Mouse (Mus musculus) kidney, embryonic 16.5 days (tissue): Measurements from ENCODE around the gene Klf7. TPM values are rescaled to one million over a fixed set of nuclear protein-coding genes. Genes with fewer than 3 reads are reported as not detected.
"Not testable (repeated sequence)": the region's sequence is repeated elsewhere in the genome, so short reads cannot be mapped to it uniquely, and the experiment has no call there.

Source experiments
- ATAC-seq: fragments of 200-750 bp; cut with Nextera tagmentation; 2 replicates; pipeline ENCODE4 v1.8.0; 2017; ENCODE audit warnings: moderate TSS enrichment; ENCODE audit not compliant: low FRiP score, low TSS enrichment
- H3K27ac ChIP-seq: fragments of 300-500 bp; sonication (generic); 2 replicates; pipeline ENCODE4 v1.5.1; 2014; ENCODE audit warnings: low read length
- H3K27me3 ChIP-seq: fragments of 300-500 bp; sonication (generic); 2 replicates; pipeline ENCODE4 v1.6.1; 2014; ENCODE audit warnings: low read length, control low read depth, mixed read lengths; ENCODE audit not compliant: insufficient read depth
- H3K36me3 ChIP-seq: fragments of 300-500 bp; sonication (generic); 2 replicates; pipeline ENCODE4 v1.6.1; 2014; ENCODE audit warnings: low read length, control low read depth, mixed read lengths; ENCODE audit not compliant: insufficient read depth
- H3K4me1 ChIP-seq: fragments of 300-500 bp; sonication (generic); 2 replicates; pipeline ENCODE4 v1.6.1; 2014; ENCODE audit warnings: low read length, control low read depth, mixed read lengths; ENCODE audit not compliant: insufficient read depth
- H3K4me2 ChIP-seq: fragments of 300-500 bp; sonication (generic); replicated peaks from 2 replicates; pipeline ENCODE4 v1.6.1; 2014; ENCODE audit warnings: low read depth, low read length
- H3K4me3 ChIP-seq: fragments of 300-500 bp; sonication (generic); 2 replicates; pipeline ENCODE4 v1.5.1; 2014; ENCODE audit warnings: mild to moderate bottlenecking, low read length
- H3K9ac ChIP-seq: fragments of 300-500 bp; sonication (generic); replicated peaks from 2 replicates; pipeline ENCODE4 v1.6.1; 2014; ENCODE audit warnings: low read length
- H3K9me3 ChIP-seq: fragments of 300-500 bp; sonication (generic); 2 replicates; pipeline ENCODE4 v1.6.1; 2016; ENCODE audit warnings: low read length, control low read depth
- WGBS: fragments of 180-500 bp; shearing (Covaris S2); extraction: QIAGEN DNeasy Blood & Tissue Kit; methylation state at CpG from one replicate; pipeline ENCODE4 v1.1.7; 2014; 5-methylcytosine and 5-hydroxymethylcytosine counted together
- polyA plus RNA-seq: library from polyadenylated mRNA; unstranded; fragments of >200 nt; fragmentation: Nextera tagmentation; extraction: Ambion mirVana; gene quantifications from 2 replicates; pipeline ENCODE4 v1.2.1, GENCODE M21; 2015

The Klf7 gene
- polyA plus RNA-seq, 1 experiment from 2014 or later: 23.6 TPM

GRCm38 (mm10) chr1:64120421-64120810, 1.7 kb downstream of the Klf7 start:
- Histone ChIP-seq H3K4me1 (peaks cover 32% of the 10 kb centered on the region), H3K4me3 (peak overlapping the region; percentile 81), H3K36me3 (no peaks in the 10 kb centered on the region), H3K27me3 (no peaks in the 10 kb centered on the region), H3K9ac (peak overlapping the region; percentile 99), H3K27ac (peak overlapping the region; percentile 96), H3K4me2 (peak overlapping the region; percentile 83), H3K9me3 (no peaks in the 10 kb centered on the region)
- under 1% methylated on average over 13 of the region's 13 CpGs for WGBS
- no peak for ATAC-seq

GRCm38 (mm10) chr1:64119851-64120250, 2.2 kb downstream of the Klf7 start:
- peak overlapping the region; percentile 83 for H3K4me2 ChIP-seq
- H3K4me1 ChIP-seq: peaks cover 32% of the 10 kb centered on the region
- H3K27ac ChIP-seq: peak overlapping the region; percentile 96
- no peaks in the 10 kb centered on the region for H3K27me3 ChIP-seq
- no peaks in the 10 kb centered on the region for H3K9me3 ChIP-seq
- H3K36me3 ChIP-seq: no peaks in the 10 kb centered on the region
- peak overlapping the region; percentile 99 for H3K9ac ChIP-seq
- ATAC-seq: no peak
- peak overlapping the region; percentile 81 for H3K4me3 ChIP-seq
- 0% methylated on average over 8 of the region's 8 CpGs for WGBS

- WGBS: 15% methylated on average over 7 of the region's 7 CpGs
- Histone ChIP-seq H3K4me2 (peak overlapping the region; percentile 83), H3K9ac (peak overlapping the region; percentile 99), H3K27ac (peak overlapping the region; percentile 96), H3K36me3 (no peaks in the 10 kb centered on the region), H3K27me3 (no peaks in the 10 kb centered on the region), H3K4me1 (peaks cover 32% of the 10 kb centered on the region), H3K9me3 (no peaks in the 10 kb centered on the region), H3K4me3 (peak overlapping the region; percentile 81)
- no peak for ATAC-seq
Measured at GRCm38 (mm10) chr1:64119358-64119794, 2.7 kb downstream of the Klf7 start.

- WGBS: 34% methylated on average over 6 of the region's 6 CpGs
- H3K9me3 ChIP-seq: no peaks in the 10 kb centered on the region
- peaks cover 32% of the 10 kb centered on the region for H3K4me1 ChIP-seq
- ATAC-seq: no peak
- peak overlapping the region; percentile 81 for H3K4me3 ChIP-seq
- peak overlapping the region; percentile 96 for H3K27ac ChIP-seq
- no peaks in the 10 kb centered on the region for H3K27me3 ChIP-seq
- peak overlapping the region; percentile 83 for H3K4me2 ChIP-seq
- H3K36me3 ChIP-seq: no peaks in the 10 kb centered on the region
- peak overlapping the region; percentile 99 for H3K9ac ChIP-seq
Measured at GRCm38 (mm10) chr1:64118285-64119170, 3.6 kb downstream of the Klf7 start.

GRCm38 (mm10) chr1:64117478-64118284, 4.4 kb downstream of the Klf7 start:
- no peak for ATAC-seq
- Histone ChIP-seq H3K27ac (peak overlapping the region; percentile 11; the same call in 1 of the 2 replicates), H3K9me3 (no peaks in the 10 kb centered on the region), H3K4me1 (peaks cover 28% of the 10 kb centered on the region), H3K4me3 (peak overlapping the region; percentile 2), H3K9ac (peak overlapping the region; percentile 32; the same call in 1 of the 2 replicates), H3K36me3 (no peaks in the 10 kb centered on the region), H3K27me3 (no peaks in the 10 kb centered on the region), H3K4me2 (peak overlapping the region; percentile 83)
- WGBS: 64% methylated on average over 11 of the region's 11 CpGs

GRCm38 (mm10) chr1:64116746-64117455, 5.2 kb downstream of the Klf7 start:
- Histone ChIP-seq H3K9ac (no peak overlapping the region), H3K4me2 (no peak overlapping the region), H3K4me3 (no peak overlapping the region), H3K27me3 (no peaks in the 10 kb centered on the region), H3K9me3 (no peaks in the 10 kb centered on the region), H3K27ac (no peak overlapping the region), H3K36me3 (no peaks in the 10 kb centered on the region), H3K4me1 (peaks cover 23% of the 10 kb centered on the region)
- no peak for ATAC-seq
- WGBS: 70% methylated on average over 6 of the region's 6 CpGs

GRCm38 (mm10) chr1:64114579-64114978, 7.5 kb downstream of the Klf7 start:
- no peaks in the 10 kb centered on the region for H3K36me3 ChIP-seq
- H3K9ac ChIP-seq: no peak overlapping the region
- WGBS: 66% methylated on average over 3 of the region's 3 CpGs
- H3K27me3 ChIP-seq: no peaks in the 10 kb centered on the region
- no peak for ATAC-seq
- no peak overlapping the region for H3K4me2 ChIP-seq
- no peaks in the 10 kb centered on the region for H3K9me3 ChIP-seq
- H3K4me1 ChIP-seq: peaks cover 23% of the 10 kb centered on the region
- H3K27ac ChIP-seq: no peak overlapping the region
- H3K4me3 ChIP-seq: no peak overlapping the region

- not testable (repeated sequence) for ATAC-seq, H3K9ac ChIP-seq, H3K4me3 ChIP-seq, H3K4me2 ChIP-seq, H3K27me3 ChIP-seq, H3K9me3 ChIP-seq, H3K27ac ChIP-seq
- WGBS: 85% methylated on average over 2 of the region's 3 CpGs
- Histone ChIP-seq H3K36me3 (peaks cover 10% of the 10 kb centered on the region; the same call in 1 of the 2 replicates), H3K4me1 (peaks cover 29% of the 10 kb centered on the region)
Measured at GRCm38 (mm10) chr1:64108653-64109052, 13.4 kb downstream of the Klf7 start.

GRCm38 (mm10) chr1:64107526-64107925, 14.6 kb downstream of the Klf7 start:
- H3K36me3 ChIP-seq: peaks cover 10% of the 10 kb centered on the region; the same call in 1 of the 2 replicates
- H3K9me3 ChIP-seq: no peaks in the 10 kb centered on the region
- WGBS: 56% methylated on average over 7 of the region's 7 CpGs
- no peaks in the 10 kb centered on the region for H3K27me3 ChIP-seq
- no peak for ATAC-seq
- H3K4me2 ChIP-seq: no peak overlapping the region
- no peak overlapping the region for H3K9ac ChIP-seq
- H3K4me3 ChIP-seq: no peak overlapping the region
- H3K27ac ChIP-seq: no peak overlapping the region
- H3K4me1 ChIP-seq: peaks cover 29% of the 10 kb centered on the region
